Mouse (Mus musculus): ENCODE results near the gene Kirrel3. TPM values are rescaled to one million over a fixed set of nuclear protein-coding genes. Genes with fewer than 3 reads are reported as not detected.

Gene Kirrel3
- polyA plus RNA-seq, 1 experiment from 2014 or later = 0.23 TPM

DNA sequence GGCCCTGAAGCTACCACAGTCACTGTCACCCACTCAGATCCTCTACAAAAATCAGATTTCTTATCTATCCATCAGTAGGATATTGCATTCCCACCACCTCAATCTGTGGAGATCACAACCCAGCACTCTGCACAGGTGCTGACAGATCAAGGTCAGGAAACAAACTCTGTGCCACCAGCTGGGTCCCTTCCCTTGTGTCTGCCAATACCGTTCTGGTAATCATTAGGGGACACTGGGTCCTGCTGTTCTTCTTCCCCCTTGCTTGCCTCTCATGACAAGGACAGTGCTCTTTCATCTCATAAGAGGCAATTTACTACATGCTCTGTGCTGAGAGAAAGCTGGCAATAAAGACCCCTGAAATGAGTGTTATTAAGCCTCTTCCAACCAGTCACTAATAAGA, 444.7 kb downstream of the Kirrel3 start:
- Histone ChIP-seq H3K27me3 (no peaks in the 10 kb centered on the region), H3K4me3 (replicated peaks) (no peak overlapping the region), H3K36me3 (no peaks in the 10 kb centered on the region), H3K9me3 (replicated peaks) (no peaks in the 10 kb centered on the region), H3K27ac (no peak overlapping the region), H3K9ac (no peak overlapping the region), H3K4me2 (no peak overlapping the region), H3K4me1 (replicated peaks) (no peaks in the 10 kb centered on the region)
- no peak for ATAC-seq (ENCODE audit: low read depth)
- 54% methylated on average over 1 of the region's 1 CpGs for WGBS (ENCODE audit: insufficient replicate concordance)
- DNase-seq = no peak

- 79% methylated on average over 5 of the region's 5 CpGs for WGBS (ENCODE audit: insufficient replicate concordance)
Measured at GRCm38 (mm10) chr9:34938140-34938539, 452.4 kb downstream of the Kirrel3 start.

DNA sequence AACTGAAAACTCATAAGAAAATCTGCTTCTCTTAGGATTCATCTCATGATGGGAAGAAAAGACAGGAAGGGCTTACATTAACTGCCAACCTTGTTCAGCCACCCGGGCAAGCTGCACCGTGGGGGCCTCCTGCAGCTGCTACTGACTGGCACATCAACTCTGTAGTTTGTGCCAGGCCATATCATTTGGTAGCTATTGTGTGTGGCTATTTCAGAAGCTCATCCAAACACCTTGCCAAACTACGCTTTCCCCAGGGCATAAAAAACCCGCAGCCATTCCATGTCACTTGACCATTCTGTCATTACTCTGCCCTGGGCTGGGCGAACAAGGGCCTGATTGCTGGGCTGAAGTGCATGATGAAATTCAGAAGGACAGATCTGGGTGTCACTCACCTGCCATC, 453.9 kb downstream of the Kirrel3 start:
- Histone ChIP-seq H3K4me1 (replicated peaks) (no peaks in the 10 kb centered on the region), H3K36me3 (no peaks in the 10 kb centered on the region), H3K9ac (no peak overlapping the region), H3K4me2 (no peak overlapping the region), H3K4me3 (replicated peaks) (no peak overlapping the region), H3K27ac (no peak overlapping the region), H3K27me3 (no peaks in the 10 kb centered on the region), H3K9me3 (replicated peaks) (no peaks in the 10 kb centered on the region)
- ATAC-seq (ENCODE audit: low read depth) = no peak
- DNase-seq = no peak
- 65% methylated on average over 5 of the region's 5 CpGs for WGBS (ENCODE audit: insufficient replicate concordance)

More at GRCm38 (mm10) chr9:34938140-34938539, 452.4 kb downstream of the Kirrel3 start:
- ATAC-seq (ENCODE audit: low read depth) (no peak), DNase-seq (no peak)
- Histone ChIP-seq H3K4me2 (no peak overlapping the region), H3K9me3 (replicated peaks) (no peaks in the 10 kb centered on the region), H3K4me1 (replicated peaks) (no peaks in the 10 kb centered on the region), H3K9ac (no peak overlapping the region), H3K36me3 (no peaks in the 10 kb centered on the region), H3K27ac (no peak overlapping the region), H3K27me3 (no peaks in the 10 kb centered on the region), H3K4me3 (replicated peaks) (no peak overlapping the region)

DNA sequence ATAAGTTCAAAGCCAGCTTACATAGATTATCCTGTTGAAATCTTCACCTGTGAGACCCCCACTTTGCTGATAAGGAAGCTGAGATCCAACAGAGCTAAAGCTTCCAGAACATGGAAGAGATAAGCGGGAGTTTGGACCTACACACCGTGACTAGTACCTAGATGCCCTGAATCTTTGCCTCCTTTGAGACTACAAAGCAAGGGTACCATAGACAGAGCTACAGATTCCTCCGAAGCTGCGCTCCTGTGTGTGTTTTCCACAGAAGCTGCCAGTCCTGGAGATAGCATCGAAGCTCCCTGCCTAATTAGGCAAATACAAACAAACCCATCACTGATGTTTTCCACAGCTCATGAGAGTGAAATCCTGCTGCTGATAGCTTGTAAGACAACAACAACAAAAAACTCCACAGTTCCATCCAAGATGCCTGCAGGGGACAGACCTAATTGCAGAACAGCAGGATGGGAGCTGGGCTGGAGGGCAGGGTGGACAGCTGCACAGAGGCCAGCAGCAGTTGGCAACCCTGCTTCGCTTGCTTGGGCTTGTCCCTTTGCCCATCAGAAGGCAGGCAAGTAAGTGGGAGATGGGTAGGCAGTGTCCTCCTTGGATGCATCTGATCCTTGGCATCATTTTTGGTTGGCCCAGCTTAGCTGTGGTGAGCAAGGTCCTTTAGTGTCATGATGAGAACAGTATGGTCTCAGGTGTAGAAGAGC, 456.6 kb downstream of the Kirrel3 start:
- no peak for DNase-seq
- Histone ChIP-seq H3K27ac (no peak overlapping the region), H3K36me3 (no peaks in the 10 kb centered on the region), H3K27me3 (no peaks in the 10 kb centered on the region), H3K4me3 (replicated peaks) (no peak overlapping the region), H3K4me2 (no peak overlapping the region), H3K9ac (no peak overlapping the region), H3K9me3 (replicated peaks) (no peaks in the 10 kb centered on the region), H3K4me1 (replicated peaks) (no peaks in the 10 kb centered on the region)
- ATAC-seq (ENCODE audit: low read depth) = no peak
- 47% methylated on average over 6 of the region's 6 CpGs for WGBS (ENCODE audit: insufficient replicate concordance)

DNA sequence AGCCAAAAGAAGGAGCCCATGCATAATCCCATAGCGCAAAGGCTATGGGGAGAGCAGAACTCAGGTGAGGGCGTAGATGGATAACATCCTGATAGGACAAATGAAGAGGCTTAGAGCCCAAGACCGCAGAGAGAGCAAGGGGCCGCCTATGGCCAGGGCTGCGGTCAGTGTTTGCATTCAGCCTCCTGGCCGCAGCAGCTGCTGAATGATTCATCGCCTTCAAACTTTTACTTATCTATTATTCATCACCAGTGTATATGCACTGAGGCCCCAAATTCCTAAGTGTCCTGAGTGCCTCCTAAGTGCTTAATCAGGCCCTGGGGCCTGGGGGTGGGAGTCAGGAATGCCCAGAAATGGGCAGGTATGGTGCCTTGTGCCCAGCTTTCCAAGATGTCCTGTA, 457.3 kb downstream of the Kirrel3 start:
- H3K36me3 ChIP-seq = no peaks in the 10 kb centered on the region
- ATAC-seq (ENCODE audit: low read depth) (no peak), DNase-seq (no peak)
- no peak overlapping the region for H3K4me3 ChIP-seq (replicated peaks)
- H3K9me3 ChIP-seq (replicated peaks) = no peaks in the 10 kb centered on the region
- H3K27ac ChIP-seq = no peak overlapping the region
- H3K4me1 ChIP-seq (replicated peaks) = no peaks in the 10 kb centered on the region
- 64% methylated on average over 7 of the region's 7 CpGs for WGBS (ENCODE audit: insufficient replicate concordance)
- H3K4me2 ChIP-seq = no peak overlapping the region
- H3K9ac ChIP-seq = no peak overlapping the region
- no peaks in the 10 kb centered on the region for H3K27me3 ChIP-seq

- Histone ChIP-seq H3K4me2 (no peak overlapping the region), H3K27ac (no peak overlapping the region), H3K9me3 (replicated peaks) (no peaks in the 10 kb centered on the region), H3K9ac (no peak overlapping the region), H3K36me3 (no peaks in the 10 kb centered on the region), H3K4me1 (replicated peaks) (no peaks in the 10 kb centered on the region), H3K4me3 (replicated peaks) (no peak overlapping the region), H3K27me3 (no peaks in the 10 kb centered on the region)
- 57% methylated on average over 9 of the region's 9 CpGs for WGBS (ENCODE audit: insufficient replicate concordance)
- no peak for ATAC-seq (ENCODE audit: low read depth)
- DNase-seq = no peak
Measured at GRCm38 (mm10) chr9:34945301-34945700, 459.6 kb downstream of the Kirrel3 start.

DNA sequence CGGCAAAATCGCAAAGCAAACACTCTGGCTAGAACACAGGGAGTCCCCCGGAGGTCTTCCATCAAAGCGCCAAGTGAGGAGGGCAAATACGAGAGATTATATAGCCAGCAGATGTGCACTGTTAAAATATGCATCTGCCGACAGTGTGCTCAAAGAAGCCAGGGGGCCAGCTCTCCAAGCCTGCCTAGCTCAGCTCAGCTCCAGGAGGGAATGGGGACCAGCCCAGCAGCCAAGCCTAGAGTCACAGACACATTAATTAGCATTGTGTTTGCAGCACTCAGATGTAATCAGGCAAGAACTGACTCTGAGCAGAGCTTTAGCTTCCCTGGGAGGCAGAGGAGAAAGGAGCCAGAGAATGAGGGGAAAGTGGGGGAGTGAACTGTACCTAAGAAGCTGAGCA, 461.6 kb downstream of the Kirrel3 start:
- no peaks in the 10 kb centered on the region for H3K36me3 ChIP-seq
- H3K4me3 ChIP-seq (replicated peaks) = no peak overlapping the region
- H3K4me1 ChIP-seq (replicated peaks) = no peaks in the 10 kb centered on the region
- DNase-seq = no peak
- 44% methylated on average over 6 of the region's 6 CpGs for WGBS (ENCODE audit: insufficient replicate concordance)
- no peaks in the 10 kb centered on the region for H3K27me3 ChIP-seq
- no peak overlapping the region for H3K9ac ChIP-seq
- H3K27ac ChIP-seq = no peak overlapping the region
- no peak overlapping the region for H3K4me2 ChIP-seq
- H3K9me3 ChIP-seq (replicated peaks) = no peaks in the 10 kb centered on the region
- no peak for ATAC-seq (ENCODE audit: low read depth)

DNA sequence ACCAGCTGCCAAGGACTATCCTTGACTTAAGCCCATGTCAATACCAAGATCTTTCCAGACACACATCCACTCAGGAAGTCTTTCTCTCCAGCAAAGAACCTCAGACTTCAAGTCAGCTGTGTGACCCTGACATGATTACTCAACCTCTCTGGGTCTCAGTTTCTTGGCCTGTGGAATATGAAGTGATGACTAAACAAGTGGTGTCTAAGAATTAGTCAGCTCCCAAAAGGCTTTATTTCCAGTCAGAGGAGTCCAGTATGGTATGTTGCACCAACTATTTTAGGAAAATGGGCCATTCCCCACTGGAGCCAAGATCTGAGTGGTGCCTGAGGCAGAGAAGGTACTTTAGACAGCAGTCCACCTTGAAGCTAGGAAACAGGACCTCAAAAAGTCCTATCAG, 462.0 kb downstream of the Kirrel3 start:
- H3K9me3 ChIP-seq (replicated peaks) = no peaks in the 10 kb centered on the region
- H3K27ac ChIP-seq = no peak overlapping the region
- ATAC-seq (ENCODE audit: low read depth) = no peak
- H3K27me3 ChIP-seq = no peaks in the 10 kb centered on the region
- no peak overlapping the region for H3K9ac ChIP-seq
- H3K36me3 ChIP-seq = no peaks in the 10 kb centered on the region
- H3K4me3 ChIP-seq (replicated peaks) = no peak overlapping the region
- no peak overlapping the region for H3K4me2 ChIP-seq
- H3K4me1 ChIP-seq (replicated peaks) = no peaks in the 10 kb centered on the region
- DNase-seq = no peak

DNA sequence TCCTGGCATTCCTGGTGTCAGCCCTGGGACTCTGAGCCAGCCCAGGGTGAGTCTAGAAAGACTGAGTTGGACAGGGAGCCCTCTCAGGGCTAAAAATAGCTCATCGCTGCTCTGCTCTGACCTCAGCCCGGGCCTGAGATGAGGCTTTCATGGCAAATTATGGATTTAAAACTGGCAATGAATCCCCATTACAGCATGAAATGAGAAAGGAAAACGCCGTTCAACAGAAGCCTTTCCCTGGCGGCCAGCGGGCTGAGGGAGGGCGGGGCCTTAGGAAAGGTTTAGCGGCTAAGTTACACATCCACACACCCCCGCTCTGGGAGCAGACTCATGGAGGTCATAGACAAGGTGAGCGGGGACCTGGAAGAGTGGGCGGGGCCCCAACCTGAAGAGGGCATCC, 467.7 kb downstream of the Kirrel3 start:
- Histone ChIP-seq H3K36me3 (no peaks in the 10 kb centered on the region), H3K4me2 (no peak overlapping the region), H3K9ac (no peak overlapping the region), H3K27me3 (no peaks in the 10 kb centered on the region), H3K4me1 (replicated peaks) (no peaks in the 10 kb centered on the region), H3K4me3 (replicated peaks) (no peak overlapping the region), H3K27ac (no peak overlapping the region), H3K9me3 (replicated peaks) (no peaks in the 10 kb centered on the region)
- WGBS (ENCODE audit: insufficient replicate concordance) = 53% methylated on average over 11 of the region's 11 CpGs
- DNase-seq = no peak
- no peak for ATAC-seq (ENCODE audit: low read depth)

GRCm38 (mm10) chr9:34954212-34954611, 468.5 kb downstream of the Kirrel3 start:
- DNase-seq (no peak), ATAC-seq (ENCODE audit: low read depth) (no peak)
- no peak overlapping the region for H3K4me2 ChIP-seq
- H3K9me3 ChIP-seq (replicated peaks) = no peaks in the 10 kb centered on the region
- H3K36me3 ChIP-seq = no peaks in the 10 kb centered on the region
- H3K4me1 ChIP-seq (replicated peaks) = no peaks in the 10 kb centered on the region
- H3K4me3 ChIP-seq (replicated peaks) = no peak overlapping the region
- no peak overlapping the region for H3K9ac ChIP-seq
- H3K27me3 ChIP-seq = no peaks in the 10 kb centered on the region
- WGBS (ENCODE audit: insufficient replicate concordance) = 46% methylated on average over 5 of the region's 5 CpGs
- no peak overlapping the region for H3K27ac ChIP-seq

DNA sequence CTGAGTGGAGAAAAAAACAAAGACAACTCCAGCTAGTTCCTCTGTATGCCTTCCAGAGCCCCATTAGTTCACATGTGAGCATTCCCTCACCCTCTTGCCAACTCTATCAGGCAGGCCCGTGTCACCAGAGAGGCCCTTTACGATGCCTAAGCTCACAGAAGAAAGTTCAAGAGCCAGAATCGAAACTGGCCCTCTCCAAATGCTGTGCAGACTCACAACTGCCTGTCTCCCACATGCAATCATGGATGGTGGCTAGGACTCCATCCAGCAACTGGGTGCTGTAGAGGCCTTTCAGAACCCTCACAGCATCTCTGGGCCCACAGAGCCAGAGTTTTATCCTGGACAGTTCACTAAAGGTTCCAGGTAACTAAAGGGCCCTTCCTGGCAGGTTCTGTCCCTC, 470.8 kb downstream of the Kirrel3 start:
- Histone ChIP-seq H3K4me3 (replicated peaks) (no peak overlapping the region), H3K9me3 (replicated peaks) (no peaks in the 10 kb centered on the region), H3K27me3 (no peaks in the 10 kb centered on the region), H3K9ac (no peak overlapping the region), H3K27ac (no peak overlapping the region), H3K4me2 (no peak overlapping the region), H3K36me3 (no peaks in the 10 kb centered on the region), H3K4me1 (replicated peaks) (0 out of 2 replicates have a peak, but pooled peaks cover 6% of the 10 kb centered on the region)
- no peak for DNase-seq
- WGBS (ENCODE audit: insufficient replicate concordance) = 53% methylated on average over 3 of the region's 3 CpGs
- ATAC-seq (ENCODE audit: low read depth) = no peak

DNA sequence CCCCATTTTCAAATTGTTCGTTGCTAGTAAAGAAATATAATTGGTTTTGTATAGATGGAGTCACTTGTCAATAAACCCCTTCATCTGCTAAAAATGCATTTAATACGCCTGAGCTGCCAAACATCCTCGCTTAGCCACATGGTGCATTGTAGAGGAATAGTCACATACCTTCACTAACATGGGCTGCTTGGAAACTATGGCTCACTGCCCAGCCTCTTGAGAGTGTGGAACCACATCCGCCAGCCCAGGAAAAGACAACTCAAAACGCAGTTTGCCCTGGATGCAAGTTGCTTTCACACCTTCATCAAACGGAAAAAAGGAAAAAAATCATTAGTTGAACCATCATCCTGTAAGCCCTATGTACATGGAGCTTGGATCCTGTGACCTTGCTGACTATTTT, 472.0 kb downstream of the Kirrel3 start:
- Histone ChIP-seq H3K9me3 (replicated peaks) (no peaks in the 10 kb centered on the region), H3K4me3 (replicated peaks) (no peak overlapping the region), H3K4me2 (no peak overlapping the region), H3K9ac (no peak overlapping the region), H3K4me1 (replicated peaks) (0 out of 2 replicates have a peak, but pooled peaks cover 6% of the 10 kb centered on the region), H3K27me3 (no peaks in the 10 kb centered on the region), H3K36me3 (no peaks in the 10 kb centered on the region), H3K27ac (no peak overlapping the region)
- WGBS (ENCODE audit: insufficient replicate concordance) = 49% methylated on average over 6 of the region's 6 CpGs
- DNase-seq = no peak
- ATAC-seq (ENCODE audit: low read depth) = no peak

All from liver, embryonic 13.5 days (tissue).